ENCODE assay signal across 10 mouse cellular contexts in the genomic region with DNA sequence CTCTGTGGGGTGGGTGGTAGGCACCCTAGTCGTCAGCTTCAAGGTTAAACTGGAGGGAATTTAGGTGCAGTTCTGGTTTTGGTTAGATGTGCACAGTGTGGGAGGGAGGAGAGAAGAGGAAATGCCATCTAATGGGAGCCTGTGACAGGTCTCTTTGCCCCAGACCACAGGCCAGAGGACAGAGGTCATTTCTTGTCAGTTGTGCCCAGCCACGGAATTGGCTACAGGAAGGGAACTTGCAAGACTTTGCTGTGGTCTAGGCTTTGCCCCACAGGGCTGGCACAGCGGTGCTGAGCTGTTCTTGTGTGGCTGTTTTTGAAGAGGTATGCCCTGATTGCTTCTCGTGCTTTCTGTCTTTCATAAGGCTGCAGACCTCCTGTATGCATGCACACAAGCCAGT. TPM values are rescaled to one million over a fixed set of nuclear protein-coding genes. Genes with fewer than 3 reads are reported as not detected.
A peak's percentile ranks its signal among the peaks of the same experiment; 100 is the strongest.
DNase-seq lines count a peak whose midpoint lies in the region; ATAC-seq and TF ChIP-seq lines count a peak whose summit lies in the region.
"Had no signal": no experiment of that assay in that cellular context is flagged by ENCODE, and none has a peak within 500 bp of the region (broad histone marks: within the 10 kb centered on the region; RNA-seq: fewer than 3 reads in every experiment).

No protein-coding gene starts in this region.

- ATAC-seq in granulocyte monocyte progenitor cell, adult 5-6 weeks (replicated peaks; ENCODE audit: poor library complexity, severe bottlenecking) = peak; percentile 85
- ATAC-seq in megakaryocyte, adult 5-6 weeks (ENCODE audit: poor library complexity, severe bottlenecking) = peak; percentile 87
- ATAC-seq: liver, postnatal 0 days had no signal

- no peaks in the 10 kb centered on the region; the same call in 1 of the 2 replicates for H3K36me3 ChIP-seq in spleen, adult 2 months (ENCODE audit: control insufficient read depth, insufficient read depth, low read length)

- H3K27ac ChIP-seq in spleen, adult 2 months (ENCODE audit: insufficient read depth, low read length) = peak overlapping the region; percentile 66
- H3K27ac ChIP-seq: left cerebral cortex, adult 2 months had no signal

- DNase-seq in spleen, adult 2 months (ENCODE audit: low read depth in 1 of 2, low spot score in 2 of 2) = no peak
- DNase-seq in spleen, postnatal 4 days (ENCODE audit: low spot score in 2 of 2) = no peak
- DNase-seq in right cerebral cortex, postnatal 10 days (ENCODE audit: low spot score in 2 of 2) = no peak
- no peak for DNase-seq in kidney, postnatal 10 days
- DNase-seq in T-cell, adult 2 months (ENCODE audit: low spot score) = no peak
- DNase-seq: liver, postnatal 0 days; right cerebral cortex, postnatal 14 days had no signal

- H3K27me3 ChIP-seq in spleen, adult 2 months (ENCODE audit: control insufficient read depth, insufficient read depth, low read length) = no peaks in the 10 kb centered on the region

- WGBS in spleen, adult 2 months = 14% methylated on average over 4 of the region's 4 CpGs

- no peak overlapping the region for H3K4me3 ChIP-seq in spleen, adult 2 months (ENCODE audit: extremely low read depth, insufficient read depth, insufficient read length)
- H3K4me3 ChIP-seq: left cerebral cortex, adult 2 months had no signal

- peaks cover 6% of the 10 kb centered on the region; the same call in 1 of the 2 replicates for H3K4me1 ChIP-seq in spleen, adult 2 months (ENCODE audit: control insufficient read depth, insufficient read depth, insufficient read length)

- TF ChIP-seq CTCF in spleen, adult 2 months (IDR thresholded peaks at IDR 0.05; ENCODE audit: extremely low read depth, insufficient read depth, insufficient read length, insufficient replicate concordance) = no peak

- no peak for TF ChIP-seq POLR2A in spleen, adult 2 months (IDR thresholded peaks at IDR 0.05; ENCODE audit: low read depth, low read length)

RNA-seq across cellular contexts. Expression of a gene that starts 48.8 kb away (rescaled TPM):
- polyA plus RNA-seq in spleen, adult 2 months (2012; rRNA removed) = 28.5 and 29.8 TPM in 2 replicates
- total RNA-seq in granulocyte monocyte progenitor cell, adult 5-6 weeks (2014; fragmentation: Nextera tagmentation) = 23.6 and 31.2 TPM in 2 replicates
- total RNA-seq in granulocyte monocyte progenitor cell, adult 5-6 weeks (2017) = 24.4 and 25.5 TPM in 2 replicates
- total RNA-seq in megakaryocyte, adult 5-6 weeks (2015) = 21.2 and 22.7 TPM in 2 replicates
- total RNA-seq in megakaryocyte, adult 5-6 weeks (2017) = 26.9 and 33.8 TPM in 2 replicates

RNA-seq across cellular contexts. Expression of a gene that starts 50.2 kb away (rescaled TPM):
- polyA plus RNA-seq in spleen, adult 2 months (2012; rRNA removed) = 18.7 and 22.0 TPM in 2 replicates
- 40.9 and 41.2 TPM in 2 replicates for total RNA-seq in granulocyte monocyte progenitor cell, adult 5-6 weeks (2014; fragmentation: Nextera tagmentation)
- total RNA-seq in granulocyte monocyte progenitor cell, adult 5-6 weeks (2017) = 40.5 and 46.5 TPM in 2 replicates
- 25.9 and 29.7 TPM in 2 replicates for total RNA-seq in megakaryocyte, adult 5-6 weeks (2015)
- 34.3 and 40.3 TPM in 2 replicates for total RNA-seq in megakaryocyte, adult 5-6 weeks (2017)
